Mouse (Mus musculus) embryonic facial prominence, embryonic 15.5 days (tissue): Measurements from ENCODE around the gene Tsc1. TPM values are rescaled to one million over a fixed set of nuclear protein-coding genes. Genes with fewer than 3 reads are reported as not detected.

Experiments used
- ATAC-seq: fragments of 200-750 bp; cut with Nextera tagmentation; 2 replicates; pipeline ENCODE4 v1.8.0; 2017; ENCODE audit warnings: low read depth, moderate TSS enrichment; ENCODE audit not compliant: insufficient number of reproducible peaks, low FRiP score, low TSS enrichment
- H3K27ac ChIP-seq: fragments of 300-500 bp; sonication (generic); replicated peaks from 2 replicates; pipeline ENCODE4 v1.5.1; 2015; ENCODE audit warnings: mild to moderate bottlenecking, inconsistent platforms
- H3K27me3 ChIP-seq: fragments of 300-500 bp; sonication (generic); 2 replicates; pipeline ENCODE4 v1.6.1; 2015; ENCODE audit warnings: inconsistent platforms
- H3K36me3 ChIP-seq: fragments of 300-500 bp; sonication (generic); 2 replicates; pipeline ENCODE4 v1.6.1; 2015; ENCODE audit warnings: mild to moderate bottlenecking, inconsistent platforms
- H3K4me1 ChIP-seq: fragments of 300-500 bp; sonication (generic); 2 replicates; pipeline ENCODE4 v1.6.1; 2015; ENCODE audit warnings: inconsistent platforms
- H3K4me2 ChIP-seq: fragments of 300-500 bp; sonication (generic); replicated peaks from 2 replicates; pipeline ENCODE4 v1.6.1; 2015; ENCODE audit warnings: mild to moderate bottlenecking, inconsistent platforms
- H3K4me3 ChIP-seq: fragments of 300-500 bp; sonication (generic); replicated peaks from 2 replicates; pipeline ENCODE4 v1.5.1; 2015; ENCODE audit warnings: mild to moderate bottlenecking, inconsistent platforms
- H3K9ac ChIP-seq: fragments of 300-500 bp; sonication (generic); 2 replicates; pipeline ENCODE4 v1.6.1; 2015; ENCODE audit warnings: inconsistent platforms
- H3K9me3 ChIP-seq: fragments of 300-500 bp; sonication (generic); replicated peaks from 2 replicates; pipeline ENCODE4 v1.6.1; 2016; ENCODE audit warnings: inconsistent platforms
- WGBS: fragments of 180-500 bp; shearing (Covaris S2); methylation state at CpG from one replicate; pipeline ENCODE4 v1.1.7; 2015; 5-methylcytosine and 5-hydroxymethylcytosine counted together
- polyA plus RNA-seq: library from polyadenylated mRNA; unstranded; fragments of >200 nt; fragmentation: Nextera tagmentation; extraction: Ambion mirVana; gene quantifications from 2 replicates; pipeline ENCODE4 v1.2.1, GENCODE M21; 2015

The Tsc1 gene
- polyA plus RNA-seq, 1 experiment from 2014 or later = 17.2 TPM

DNA sequence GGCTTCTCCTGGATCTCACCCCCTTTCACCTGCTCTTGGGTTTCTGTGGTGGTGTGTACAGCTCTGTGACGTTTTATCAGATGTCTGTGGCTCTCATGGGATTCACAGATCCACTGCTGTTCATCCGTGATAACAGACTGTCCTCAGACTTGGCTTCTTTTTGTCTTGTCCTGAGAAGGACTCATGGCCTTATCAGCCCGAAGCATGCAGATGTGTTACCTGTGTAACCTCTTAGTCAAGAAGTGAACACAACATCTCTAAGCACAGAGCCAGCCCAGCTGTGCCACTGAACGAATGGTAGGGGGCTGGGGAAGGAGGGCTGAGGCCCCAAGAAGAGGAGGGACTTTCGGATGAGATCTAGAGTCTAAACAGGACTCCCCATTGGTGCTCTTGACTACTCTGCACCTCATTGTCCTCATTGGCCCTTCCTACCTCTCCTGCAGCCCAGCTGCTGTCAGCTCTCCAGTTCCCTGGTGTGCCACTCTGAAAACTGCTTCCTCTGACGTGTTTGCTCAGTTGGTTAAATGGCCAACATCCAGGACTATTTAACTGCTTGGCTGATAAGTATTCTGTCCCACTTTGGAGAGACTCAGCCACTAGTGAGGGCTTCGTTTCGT is 60.7 kb downstream of the Tsc1 start:
- no peak overlapping the region for H3K9ac ChIP-seq
- peaks cover 14% of the 10 kb centered on the region for H3K4me1 ChIP-seq
- H3K36me3 ChIP-seq = no peaks in the 10 kb centered on the region
- H3K4me2 ChIP-seq = no peak overlapping the region
- ATAC-seq = no peak
- H3K27ac ChIP-seq = no peak overlapping the region
- H3K27me3 ChIP-seq = no peaks in the 10 kb centered on the region
- H3K9me3 ChIP-seq = no peaks in the 10 kb centered on the region
- 67% methylated on average over 8 of the region's 8 CpGs for WGBS
- H3K4me3 ChIP-seq = no peak overlapping the region

DNA sequence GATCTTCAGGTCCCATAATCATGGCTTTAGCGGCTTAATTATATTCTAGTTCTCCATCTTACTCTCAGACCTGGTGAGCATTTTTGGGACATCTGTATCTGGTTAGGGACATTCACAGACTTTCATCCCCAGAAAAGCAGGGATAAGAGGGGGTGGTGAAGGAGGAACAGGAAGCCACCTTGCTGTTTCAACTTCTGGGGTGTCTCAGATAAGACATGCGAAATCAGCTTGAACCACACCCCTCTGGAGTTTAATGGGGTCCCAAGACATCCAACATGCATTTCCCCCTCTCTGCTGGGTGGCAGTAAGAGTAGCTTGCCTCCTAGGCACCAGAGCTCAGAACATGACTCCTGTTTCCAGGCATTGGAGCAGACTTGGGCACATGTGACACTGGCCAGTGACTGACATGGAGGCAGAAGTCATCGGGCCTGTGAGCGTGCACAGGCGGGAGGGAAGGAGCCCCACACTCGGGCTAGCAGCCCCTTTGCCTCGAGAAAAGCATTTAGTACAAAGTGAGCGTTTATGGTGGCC is 65.1 kb downstream of the Tsc1 start:
- no peak for ATAC-seq
- Histone ChIP-seq H3K27ac (no peak overlapping the region), H3K4me2 (no peak overlapping the region), H3K36me3 (no peaks in the 10 kb centered on the region), H3K4me1 (0 out of 2 replicates have a peak, but pooled peaks cover 3% of the 10 kb centered on the region), H3K4me3 (no peak overlapping the region), H3K9me3 (no peaks in the 10 kb centered on the region), H3K27me3 (no peaks in the 10 kb centered on the region), H3K9ac (no peak overlapping the region)
- WGBS = 41% methylated on average over 8 of the region's 8 CpGs

DNA sequence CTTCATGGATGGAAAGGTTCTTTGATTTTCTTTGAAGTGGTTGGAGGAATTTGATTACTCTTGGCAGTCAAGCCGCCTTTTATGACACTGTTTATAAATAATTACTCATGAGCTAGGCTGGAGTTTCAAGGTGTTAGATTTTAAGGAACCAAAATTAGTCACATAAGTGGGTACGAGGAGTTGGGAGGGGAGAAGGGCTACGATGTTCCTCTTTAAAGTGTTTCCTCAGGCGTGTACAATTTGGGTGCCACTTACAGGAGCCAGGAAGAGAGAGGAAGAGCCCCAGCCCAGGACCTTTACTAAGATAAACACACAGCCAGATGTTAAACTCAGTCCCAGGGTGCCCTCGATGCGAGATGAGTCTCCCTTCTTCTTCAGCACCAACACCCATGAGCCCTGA is 65.8 kb downstream of the Tsc1 start:
- 43% methylated on average over 6 of the region's 6 CpGs for WGBS
- no peak overlapping the region for H3K27ac ChIP-seq
- no peak overlapping the region for H3K4me3 ChIP-seq
- no peak for ATAC-seq
- H3K4me2 ChIP-seq = no peak overlapping the region
- H3K9me3 ChIP-seq = no peaks in the 10 kb centered on the region
- no peak overlapping the region for H3K9ac ChIP-seq
- H3K4me1 ChIP-seq = 0 out of 2 replicates have a peak, but pooled peaks cover 3% of the 10 kb centered on the region
- H3K36me3 ChIP-seq = no peaks in the 10 kb centered on the region
- no peaks in the 10 kb centered on the region for H3K27me3 ChIP-seq

DNA sequence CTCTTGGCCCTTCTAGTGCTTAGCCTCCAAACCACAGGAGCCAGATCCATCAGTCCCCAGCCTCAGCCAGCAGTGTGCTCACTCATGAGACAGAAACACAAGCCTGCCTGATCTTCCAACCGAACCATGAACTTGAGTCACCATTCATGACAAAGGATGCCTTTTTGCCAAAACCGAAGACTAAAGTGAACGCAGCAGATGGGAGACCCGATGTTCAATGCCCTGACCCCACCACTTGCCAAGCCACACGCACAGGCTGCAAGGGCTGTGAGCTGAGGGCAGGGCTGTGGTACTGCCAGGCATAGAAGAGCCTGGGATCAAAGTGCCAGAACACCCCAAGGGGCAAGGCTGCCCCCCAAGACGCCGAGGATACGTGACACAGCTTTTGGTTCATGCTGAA is 72.0 kb downstream of the Tsc1 start:
- peaks cover 16% of the 10 kb centered on the region for H3K4me1 ChIP-seq
- H3K4me2 ChIP-seq = no peak overlapping the region
- no peaks in the 10 kb centered on the region for H3K27me3 ChIP-seq
- WGBS = 63% methylated on average over 8 of the region's 8 CpGs
- no peak overlapping the region for H3K9ac ChIP-seq
- no peaks in the 10 kb centered on the region for H3K9me3 ChIP-seq
- H3K27ac ChIP-seq = peak overlapping the region; percentile 71
- ATAC-seq = no peak
- no peak overlapping the region for H3K4me3 ChIP-seq
- H3K36me3 ChIP-seq = no peaks in the 10 kb centered on the region

DNA sequence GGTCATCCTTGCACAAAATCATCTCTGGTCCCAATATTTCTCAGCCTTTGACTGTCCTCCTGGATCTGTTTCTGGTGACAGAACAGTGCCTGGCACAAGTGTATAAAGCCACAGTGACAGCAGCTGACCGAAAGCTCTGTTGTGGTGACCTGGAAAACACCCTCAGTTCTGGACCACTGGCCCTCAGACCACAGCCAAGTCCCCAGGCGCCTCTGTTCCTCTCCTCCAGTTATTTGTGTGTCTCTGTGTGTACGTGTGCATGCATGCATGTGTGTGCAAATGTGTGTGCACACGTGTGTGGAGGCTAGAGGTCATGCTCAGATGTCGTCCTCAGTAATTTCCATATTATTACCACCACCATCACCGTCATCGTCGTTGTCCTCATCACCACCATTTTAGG is 81.4 kb downstream of the Tsc1 start:
- no peak overlapping the region for H3K9ac ChIP-seq
- H3K4me3 ChIP-seq = no peak overlapping the region
- H3K27ac ChIP-seq = no peak overlapping the region
- no peak for ATAC-seq
- H3K27me3 ChIP-seq = no peaks in the 10 kb centered on the region
- H3K4me1 ChIP-seq = 0 out of 2 replicates have a peak, but pooled peaks cover 5% of the 10 kb centered on the region
- 84% methylated on average over 8 of the region's 8 CpGs for WGBS
- no peak overlapping the region for H3K4me2 ChIP-seq
- H3K36me3 ChIP-seq = no peaks in the 10 kb centered on the region
- no peaks in the 10 kb centered on the region for H3K9me3 ChIP-seq

DNA sequence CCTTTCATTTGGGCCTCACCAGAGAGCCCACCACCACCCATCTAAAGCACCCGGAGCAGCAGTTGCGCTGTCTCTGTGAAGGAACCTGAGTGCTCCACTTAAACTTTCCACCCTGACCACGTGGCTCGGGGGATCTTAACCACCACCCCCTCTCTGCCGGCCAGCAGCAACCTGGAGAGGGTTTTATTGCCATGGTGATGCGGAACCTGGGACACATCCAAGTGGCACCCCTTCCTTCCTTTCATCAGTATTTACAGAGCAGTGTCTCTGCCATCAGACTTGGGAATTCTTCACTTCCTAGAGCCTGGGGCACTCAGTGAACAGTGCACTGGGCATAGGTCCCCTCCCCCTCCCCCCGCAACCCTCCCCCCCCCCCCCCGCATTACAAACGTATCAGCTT is 82.9 kb downstream of the Tsc1 start:
- Histone ChIP-seq H3K4me3 (no peak overlapping the region), H3K4me1 (0 out of 2 replicates have a peak, but pooled peaks cover 12% of the 10 kb centered on the region), H3K9me3 (no peaks in the 10 kb centered on the region), H3K27me3 (no peaks in the 10 kb centered on the region), H3K9ac (no peak overlapping the region), H3K27ac (no peak overlapping the region), H3K4me2 (no peak overlapping the region), H3K36me3 (no peaks in the 10 kb centered on the region)
- ATAC-seq = no peak
- WGBS = 53% methylated on average over 9 of the region's 9 CpGs

DNA sequence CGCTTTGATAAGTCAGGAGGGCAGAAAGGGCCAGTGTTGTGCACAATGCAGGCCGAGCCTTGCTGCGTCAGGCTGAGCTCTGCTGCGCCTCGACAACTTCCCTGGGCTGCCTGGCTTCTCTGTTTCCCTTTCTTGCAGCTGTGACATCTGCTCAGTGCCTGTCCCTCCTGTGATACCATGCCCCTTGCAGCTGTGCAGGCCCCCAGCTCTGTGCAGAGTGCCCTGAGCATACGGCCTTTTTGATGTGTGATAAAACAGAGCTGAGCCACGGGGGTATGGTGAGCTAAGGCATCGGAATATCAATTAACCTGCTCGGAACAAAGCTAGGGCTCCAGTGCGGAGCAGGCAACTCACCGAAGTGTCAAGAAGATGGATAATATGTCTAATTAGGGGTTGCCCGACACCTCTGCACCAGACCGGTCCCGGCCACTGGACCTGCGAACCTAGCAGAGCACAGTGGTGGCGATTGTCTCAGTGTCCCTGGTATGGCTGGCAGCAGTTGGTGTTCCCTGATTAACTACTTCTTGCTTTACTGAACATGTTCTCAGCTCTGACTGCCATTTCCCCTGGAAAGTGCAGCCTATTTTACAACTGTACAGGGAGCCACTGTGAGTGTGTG is 86.9 kb downstream of the Tsc1 start:
- Histone ChIP-seq H3K4me2 (no peak overlapping the region), H3K4me3 (no peak overlapping the region), H3K9me3 (no peaks in the 10 kb centered on the region), H3K4me1 (peaks cover 10% of the 10 kb centered on the region; the same call in 1 of the 2 replicates), H3K36me3 (no peaks in the 10 kb centered on the region), H3K9ac (no peak overlapping the region), H3K27me3 (no peaks in the 10 kb centered on the region), H3K27ac (no peak overlapping the region)
- ATAC-seq = no peak
- 40% methylated on average over 16 of the region's 16 CpGs for WGBS

DNA sequence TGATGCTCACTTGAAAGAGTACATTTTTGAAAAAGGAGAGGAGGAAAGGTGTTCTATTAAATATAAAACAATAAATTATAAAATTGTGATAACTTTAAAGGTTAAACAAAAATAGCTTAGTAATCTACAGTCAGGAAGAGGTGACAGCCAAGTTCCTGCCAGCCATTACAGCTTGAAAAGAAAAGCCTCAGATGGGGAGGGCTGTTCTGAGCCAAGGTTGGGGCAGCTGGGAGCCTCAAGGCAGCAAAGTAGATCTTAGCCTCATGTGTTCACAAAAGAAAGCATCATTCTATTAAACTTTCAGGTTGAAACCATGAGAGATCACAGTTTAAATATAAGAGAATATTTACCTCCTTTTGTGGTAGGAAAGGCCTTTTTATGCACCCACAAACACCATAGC is 89.6 kb downstream of the Tsc1 start:
- H3K36me3 ChIP-seq = no peaks in the 10 kb centered on the region
- H3K4me2 ChIP-seq = no peak overlapping the region
- no peak overlapping the region for H3K9ac ChIP-seq
- no peaks in the 10 kb centered on the region for H3K27me3 ChIP-seq
- peaks cover 19% of the 10 kb centered on the region; the same call in 1 of the 2 replicates for H3K4me1 ChIP-seq
- H3K4me3 ChIP-seq = no peak overlapping the region
- no peak for ATAC-seq
- no peaks in the 10 kb centered on the region for H3K9me3 ChIP-seq
- no peak overlapping the region for H3K27ac ChIP-seq

DNA sequence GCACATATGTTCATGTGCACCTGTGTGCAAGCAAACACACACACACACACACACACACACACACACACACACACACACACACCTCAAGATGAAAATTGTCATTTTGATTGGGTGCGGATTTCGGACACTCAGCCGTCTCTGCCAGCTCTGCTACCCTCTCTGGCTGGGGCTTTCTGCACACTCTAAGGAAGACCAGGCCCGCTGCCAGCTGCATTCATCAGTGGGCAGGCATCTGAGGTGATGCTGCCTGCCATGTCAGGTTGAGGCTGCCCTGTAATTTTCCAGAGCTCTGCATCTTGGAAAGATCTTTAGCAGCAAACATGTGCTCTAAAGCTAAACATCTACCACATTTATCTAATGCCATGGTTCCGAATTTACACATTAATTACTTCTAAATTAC is 96.1 kb downstream of the Tsc1 start:
- Histone ChIP-seq H3K4me2 (no peak overlapping the region), H3K9me3 (no peaks in the 10 kb centered on the region), H3K27ac (no peak overlapping the region), H3K4me3 (no peak overlapping the region), H3K27me3 (no peaks in the 10 kb centered on the region; the same call in 1 of the 2 replicates), H3K9ac (no peak overlapping the region), H3K4me1 (0 out of 2 replicates have a peak, but pooled peaks cover 13% of the 10 kb centered on the region), H3K36me3 (no peaks in the 10 kb centered on the region)
- ATAC-seq = no peak
- WGBS = 70% methylated on average over 5 of the region's 5 CpGs

DNA sequence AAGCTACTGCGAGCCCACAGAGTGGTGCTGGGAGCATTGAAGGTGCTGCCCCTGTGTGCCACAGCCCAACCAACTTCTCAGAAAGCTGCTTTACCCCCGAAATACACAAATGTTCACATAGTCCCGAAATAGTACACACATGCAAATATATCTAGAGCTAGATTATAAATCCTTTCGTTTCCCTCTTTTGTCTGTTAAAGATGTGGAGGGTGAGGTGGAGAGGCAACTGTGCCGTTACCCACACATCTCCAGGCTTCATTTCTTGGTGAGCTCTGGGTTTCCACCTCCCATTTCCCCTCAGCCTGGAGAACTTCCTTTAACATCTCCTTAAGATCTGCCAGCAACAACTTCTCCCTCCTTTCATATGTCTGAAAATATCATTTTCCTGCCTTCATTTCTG is 99.1 kb downstream of the Tsc1 start:
- Histone ChIP-seq H3K4me3 (no peak overlapping the region), H3K4me1 (0 out of 2 replicates have a peak, but pooled peaks cover 3% of the 10 kb centered on the region), H3K9ac (no peak overlapping the region), H3K9me3 (no peaks in the 10 kb centered on the region), H3K4me2 (no peak overlapping the region), H3K27ac (no peak overlapping the region), H3K27me3 (no peaks in the 10 kb centered on the region; the same call in 1 of the 2 replicates), H3K36me3 (no peaks in the 10 kb centered on the region)
- 84% methylated on average over 5 of the region's 5 CpGs for WGBS
- ATAC-seq = no peak
